Mouse (Mus musculus): ENCODE measurements around the gene Sap25. TPM values are rescaled to one million over a fixed set of nuclear protein-coding genes. Genes with fewer than 3 reads are reported as not detected.
A peak's percentile ranks its signal among the peaks of the same experiment; 100 is the strongest.
"Not testable (repeated sequence)": the region's sequence is repeated elsewhere in the genome, so short reads cannot be mapped to it uniquely, and the experiment has no call there.

Sap25 gene
- polyA plus RNA-seq, 1 experiment from 2014 or later = 6.7 TPM

DNA sequence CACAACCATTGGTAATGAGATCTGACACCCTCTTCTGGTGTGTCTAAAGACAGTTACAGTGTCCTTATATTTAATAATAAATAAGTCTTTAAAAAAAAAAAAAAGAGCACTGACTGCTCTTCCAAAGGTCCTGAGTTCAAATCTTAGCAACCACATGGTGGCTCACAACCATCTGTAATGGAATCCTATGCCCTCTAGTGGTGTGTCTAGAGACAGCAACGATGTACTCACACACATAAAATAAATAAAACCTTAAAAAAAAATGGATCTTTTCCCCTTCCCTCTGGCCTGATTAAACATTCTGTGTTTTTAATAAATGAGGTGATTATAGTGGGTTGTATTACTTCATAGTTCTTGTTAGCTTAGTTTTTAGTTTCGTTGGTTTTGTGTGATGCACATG, 26.2 kb upstream of the Sap25 start:
- not testable (repeated sequence) for H3K27ac ChIP-seq (ENCODE audit: low read length); H3K27me3 ChIP-seq (ENCODE audit: control insufficient read depth, insufficient read depth, low read depth, low read length); H3K9me3 ChIP-seq (replicated peaks; ENCODE audit: control insufficient read depth, low read length); H3K4me3 ChIP-seq (ENCODE audit: low read depth, low read length); H3K9ac ChIP-seq (ENCODE audit: low read depth, low read length); ATAC-seq (ENCODE audit: low read depth); H3K4me2 ChIP-seq (ENCODE audit: low read depth, low read length); H3K36me3 ChIP-seq (ENCODE audit: control insufficient read depth, insufficient read depth)
- WGBS (ENCODE audit: insufficient replicate concordance) = 81% methylated on average over 2 of the region's 2 CpGs
- H3K4me1 ChIP-seq (ENCODE audit: control insufficient read depth, low read depth, low read length) = peaks cover 13% of the 10 kb centered on the region

DNA sequence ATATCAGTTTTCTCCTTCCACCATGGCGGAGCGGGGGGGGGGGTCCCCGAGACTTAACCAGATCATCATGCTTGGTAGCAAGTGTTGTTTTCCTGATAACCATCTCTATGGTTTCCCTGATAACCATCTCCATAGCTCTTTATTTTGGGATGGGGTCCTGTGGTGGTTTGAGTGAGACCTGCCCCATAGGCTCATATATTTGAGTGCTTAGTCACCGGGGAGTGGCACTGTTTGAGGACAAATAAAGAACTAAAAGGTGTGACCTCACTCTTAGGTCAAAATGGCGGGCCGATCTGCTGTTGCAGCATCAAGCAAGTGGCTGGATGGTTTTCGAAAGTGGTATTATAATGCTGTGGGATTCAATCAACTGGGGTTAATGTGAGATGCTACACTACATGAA, 25.8 kb upstream of the Sap25 start:
- WGBS (ENCODE audit: insufficient replicate concordance) = 71% methylated on average over 7 of the region's 7 CpGs
- Histone ChIP-seq H3K4me2 (ENCODE audit: low read depth, low read length) (no peak overlapping the region), H3K27me3 (ENCODE audit: control insufficient read depth, insufficient read depth, low read depth, low read length) (no peaks in the 10 kb centered on the region), H3K27ac (ENCODE audit: low read length) (no peak overlapping the region), H3K9me3 (replicated peaks; ENCODE audit: control insufficient read depth, low read length) (no peaks in the 10 kb centered on the region), H3K4me3 (ENCODE audit: low read depth, low read length) (no peak overlapping the region), H3K36me3 (ENCODE audit: control insufficient read depth, insufficient read depth) (no peaks in the 10 kb centered on the region), H3K9ac (ENCODE audit: low read depth, low read length) (no peak overlapping the region), H3K4me1 (ENCODE audit: control insufficient read depth, low read depth, low read length) (peaks cover 10% of the 10 kb centered on the region)
- no peak for ATAC-seq (ENCODE audit: low read depth)

DNA sequence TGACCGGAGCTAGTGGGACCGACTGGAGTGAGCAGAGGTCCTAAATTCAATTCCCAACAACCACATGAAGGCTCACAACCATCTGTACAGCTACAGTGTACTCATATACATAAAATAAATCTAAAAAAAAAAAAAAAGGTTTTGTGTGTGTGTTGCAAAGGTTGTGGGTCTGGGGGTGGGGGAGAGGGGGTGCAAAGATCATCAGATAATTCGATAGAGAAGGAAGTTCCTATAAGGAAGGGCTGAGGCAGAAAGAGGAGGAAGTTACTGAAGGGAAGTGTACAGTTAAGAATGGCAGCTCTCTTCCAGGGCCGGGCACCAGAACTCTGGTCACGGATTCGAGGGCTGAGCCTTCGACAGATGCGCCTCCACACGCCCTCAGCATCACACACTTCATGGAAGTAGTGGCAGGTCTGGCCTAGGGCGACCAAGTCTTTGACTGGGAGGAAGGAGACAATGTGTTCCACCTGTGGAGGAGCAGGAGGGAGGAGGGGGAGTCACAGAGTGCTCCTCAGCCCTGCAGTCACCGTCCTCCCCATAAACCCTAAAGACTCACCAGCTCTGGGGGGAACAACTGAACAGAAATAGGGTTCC, 17.1 kb upstream of the Sap25 start:
- H3K27me3 ChIP-seq (ENCODE audit: control insufficient read depth, insufficient read depth, low read depth, low read length) = no peaks in the 10 kb centered on the region
- no peak overlapping the region for H3K4me3 ChIP-seq (ENCODE audit: low read depth, low read length)
- H3K36me3 ChIP-seq (ENCODE audit: control insufficient read depth, insufficient read depth) = no peaks in the 10 kb centered on the region
- H3K4me2 ChIP-seq (ENCODE audit: low read depth, low read length) = no peak overlapping the region
- H3K4me1 ChIP-seq (ENCODE audit: control insufficient read depth, low read depth, low read length) = peaks cover 7% of the 10 kb centered on the region
- no peak overlapping the region for H3K9ac ChIP-seq (ENCODE audit: low read depth, low read length)
- WGBS (ENCODE audit: insufficient replicate concordance) = 37% methylated on average over 11 of the region's 11 CpGs
- no peak overlapping the region for H3K27ac ChIP-seq (ENCODE audit: low read length)
- H3K9me3 ChIP-seq (replicated peaks; ENCODE audit: control insufficient read depth, low read length) = no peaks in the 10 kb centered on the region
- ATAC-seq (ENCODE audit: low read depth) = no peak

DNA sequence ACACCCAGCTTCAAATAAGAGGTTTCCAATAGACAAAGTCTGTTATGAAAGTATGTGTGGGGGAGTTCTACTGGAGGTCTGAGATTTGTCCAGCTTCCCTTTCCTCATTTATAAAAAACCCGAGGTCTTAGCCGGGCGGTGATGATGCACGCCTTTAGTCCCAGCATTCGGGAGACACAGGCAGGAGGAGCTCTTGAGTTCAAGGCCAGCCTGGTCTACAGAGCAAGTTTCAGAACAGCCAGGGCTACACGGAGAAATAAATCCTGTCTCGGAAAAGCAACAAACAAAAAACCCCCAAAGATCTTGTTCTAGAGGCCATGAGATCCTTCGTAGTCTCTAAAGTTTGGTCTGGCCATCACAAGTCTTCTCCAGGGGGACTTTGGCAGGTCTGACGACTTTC, 13.1 kb upstream of the Sap25 start:
- H3K4me2 ChIP-seq (ENCODE audit: low read depth, low read length) = peak overlapping the region; percentile 81
- no peaks in the 10 kb centered on the region for H3K36me3 ChIP-seq (ENCODE audit: control insufficient read depth, insufficient read depth)
- under 1% methylated on average over 9 of the region's 9 CpGs for WGBS (ENCODE audit: insufficient replicate concordance)
- H3K4me3 ChIP-seq (ENCODE audit: low read depth, low read length) = peak overlapping the region; percentile 67
- H3K4me1 ChIP-seq (ENCODE audit: control insufficient read depth, low read depth, low read length) = peaks cover 31% of the 10 kb centered on the region
- peak overlapping the region; percentile 82 for H3K27ac ChIP-seq (ENCODE audit: low read length)
- no peaks in the 10 kb centered on the region for H3K9me3 ChIP-seq (replicated peaks; ENCODE audit: control insufficient read depth, low read length)
- no peaks in the 10 kb centered on the region for H3K27me3 ChIP-seq (ENCODE audit: control insufficient read depth, insufficient read depth, low read depth, low read length)
- ATAC-seq (ENCODE audit: low read depth) = no peak
- H3K9ac ChIP-seq (ENCODE audit: low read depth, low read length) = peak overlapping the region; percentile 73

DNA sequence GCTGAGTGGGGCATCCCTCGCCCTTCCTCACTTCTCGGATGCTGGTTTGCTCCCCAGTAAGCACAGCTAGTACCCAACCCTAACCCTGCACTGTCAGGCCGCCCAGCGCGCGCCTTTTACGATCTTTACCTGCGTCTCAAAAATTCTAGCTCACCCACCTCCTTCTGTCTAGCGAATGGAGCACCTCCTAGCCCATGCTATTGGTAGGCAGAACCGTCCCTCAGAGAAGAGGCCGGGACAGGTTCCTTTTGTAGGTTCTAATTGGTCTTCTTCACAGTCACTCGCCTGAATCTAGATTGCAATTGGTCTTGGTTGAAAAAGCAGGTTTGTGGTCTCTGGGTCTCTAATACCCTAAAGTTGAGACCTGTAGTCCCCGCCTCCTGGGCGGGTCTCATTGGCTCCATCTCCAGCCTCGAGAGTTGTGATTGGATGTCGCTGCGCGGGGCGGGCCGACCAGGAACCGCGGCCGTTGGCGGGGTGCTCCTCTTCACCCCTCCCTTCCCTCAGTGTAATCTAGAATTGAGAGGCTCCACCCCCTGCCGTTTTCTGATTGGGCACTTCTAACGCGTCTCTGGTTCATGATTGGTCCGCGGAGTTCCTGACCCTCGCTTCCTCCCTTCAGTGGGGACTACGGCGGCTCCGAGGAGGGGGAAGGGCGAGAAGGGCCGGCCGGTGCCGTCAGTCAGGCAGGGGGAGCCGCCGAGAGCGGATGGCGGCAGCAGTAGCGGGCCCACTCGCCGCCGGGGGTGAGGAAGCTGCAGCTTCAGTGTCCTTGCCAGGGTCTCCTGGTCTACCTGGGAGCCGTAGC, 12.4 kb upstream of the Sap25 start, which contains the start of the genes Fbxo24, Lrch4 and Gm20605:
Fbxo24 (minus strand) TSS at position 505 of the 808 bp plus-strand sequence.
Lrch4 (plus strand) TSS at position 624 of the 808 bp plus-strand sequence.
Gm20605 (plus strand) TSS at position 678 of the 808 bp plus-strand sequence.
- Histone ChIP-seq H3K4me3 (ENCODE audit: low read depth, low read length) (peak within 1 kb of the TSS; percentile 78), H3K4me2 (ENCODE audit: low read depth, low read length) (peak within 1 kb of the TSS; percentile 92), H3K27ac (ENCODE audit: low read length) (peak within 1 kb of the TSS; percentile 93), H3K9ac (ENCODE audit: low read depth, low read length) (peak within 1 kb of the TSS; percentile 83), H3K4me1 (ENCODE audit: control insufficient read depth, low read depth, low read length) (peaks cover 31% of the 10 kb centered on the region), H3K36me3 (ENCODE audit: control insufficient read depth, insufficient read depth) (peaks cover 1% of the 10 kb centered on the region), H3K27me3 (ENCODE audit: control insufficient read depth, insufficient read depth, low read depth, low read length) (no peaks in the 10 kb centered on the region), H3K9me3 (replicated peaks; ENCODE audit: control insufficient read depth, low read length) (no peaks in the 10 kb centered on the region)
- peak; percentile 93 for ATAC-seq (ENCODE audit: low read depth)
- under 1% methylated on average over 46 of the region's 46 CpGs for WGBS (ENCODE audit: insufficient replicate concordance)

DNA sequence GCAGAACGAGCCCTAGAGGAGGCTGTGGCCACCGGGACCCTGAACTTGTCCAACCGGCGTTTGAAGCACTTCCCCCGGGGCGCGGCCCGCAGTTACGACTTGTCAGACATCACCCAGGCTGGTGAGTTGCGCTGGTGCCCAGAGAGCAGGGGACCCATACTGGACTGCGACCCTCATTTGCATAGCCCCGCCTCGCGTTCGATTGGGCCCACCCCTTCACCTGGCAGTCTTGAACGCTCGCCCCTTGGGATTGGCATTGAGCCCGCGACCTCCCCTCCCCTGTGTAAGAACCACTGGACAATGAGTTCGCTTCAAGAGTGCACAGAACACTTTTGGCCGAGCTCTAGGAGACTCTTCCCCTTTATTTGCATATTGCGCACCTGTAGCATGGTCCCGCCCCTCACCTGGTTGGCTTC, 11.8 kb upstream of the Sap25 start:
- Histone ChIP-seq H3K4me3 (ENCODE audit: low read depth, low read length) (peak overlapping the region; percentile 78), H3K27me3 (ENCODE audit: control insufficient read depth, insufficient read depth, low read depth, low read length) (no peaks in the 10 kb centered on the region), H3K9ac (ENCODE audit: low read depth, low read length) (peak overlapping the region; percentile 83), H3K9me3 (replicated peaks; ENCODE audit: control insufficient read depth, low read length) (no peaks in the 10 kb centered on the region), H3K4me2 (ENCODE audit: low read depth, low read length) (peak overlapping the region; percentile 92), H3K4me1 (ENCODE audit: control insufficient read depth, low read depth, low read length) (peaks cover 31% of the 10 kb centered on the region), H3K27ac (ENCODE audit: low read length) (peak overlapping the region; percentile 93), H3K36me3 (ENCODE audit: control insufficient read depth, insufficient read depth) (peaks cover 8% of the 10 kb centered on the region)
- peak; percentile 22 for ATAC-seq (ENCODE audit: low read depth)
- WGBS (ENCODE audit: insufficient replicate concordance) = under 1% methylated on average over 23 of the region's 23 CpGs

DNA sequence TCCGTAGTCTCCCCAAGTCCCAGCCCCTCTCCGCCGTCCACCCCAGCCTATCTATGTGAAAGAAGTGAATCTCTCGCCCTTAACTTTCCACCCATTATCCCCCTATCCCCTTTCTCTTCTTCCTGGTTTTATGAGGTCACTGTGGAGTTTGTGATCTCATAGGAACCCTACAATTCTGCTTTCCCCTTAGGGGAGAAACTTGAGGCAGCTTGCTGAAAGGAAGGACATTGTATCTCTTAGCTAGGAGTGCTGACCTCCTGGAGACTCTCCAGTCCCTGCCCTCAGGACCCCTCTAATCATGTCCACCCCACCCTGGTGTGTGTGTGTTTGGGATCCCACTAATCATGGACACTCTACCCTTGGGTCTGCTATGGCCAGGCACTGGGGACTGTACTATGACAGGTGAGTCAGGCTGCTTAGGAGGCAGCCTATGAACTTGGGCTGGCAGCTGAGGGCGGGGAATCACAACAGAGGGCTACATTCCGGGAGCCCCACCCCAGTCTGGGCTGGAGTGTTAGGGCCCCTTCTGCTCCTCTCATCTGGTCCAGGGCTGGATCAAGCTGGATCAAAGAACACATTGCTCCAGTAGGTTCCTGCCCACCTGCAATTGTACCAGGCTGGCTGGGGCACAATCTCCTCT, 11.1 kb upstream of the Sap25 start:
- peaks cover 8% of the 10 kb centered on the region for H3K36me3 ChIP-seq (ENCODE audit: control insufficient read depth, insufficient read depth)
- H3K4me1 ChIP-seq (ENCODE audit: control insufficient read depth, low read depth, low read length) = peaks cover 31% of the 10 kb centered on the region
- peak overlapping the region; percentile 78 for H3K4me3 ChIP-seq (ENCODE audit: low read depth, low read length)
- no peak for ATAC-seq (ENCODE audit: low read depth)
- H3K9me3 ChIP-seq (replicated peaks; ENCODE audit: control insufficient read depth, low read length) = no peaks in the 10 kb centered on the region
- peak overlapping the region; percentile 83 for H3K9ac ChIP-seq (ENCODE audit: low read depth, low read length)
- peak overlapping the region; percentile 92 for H3K4me2 ChIP-seq (ENCODE audit: low read depth, low read length)
- H3K27ac ChIP-seq (ENCODE audit: low read length) = peak overlapping the region; percentile 93
- no peaks in the 10 kb centered on the region for H3K27me3 ChIP-seq (ENCODE audit: control insufficient read depth, insufficient read depth, low read depth, low read length)
- 4% methylated on average over 6 of the region's 6 CpGs for WGBS (ENCODE audit: insufficient replicate concordance)

DNA sequence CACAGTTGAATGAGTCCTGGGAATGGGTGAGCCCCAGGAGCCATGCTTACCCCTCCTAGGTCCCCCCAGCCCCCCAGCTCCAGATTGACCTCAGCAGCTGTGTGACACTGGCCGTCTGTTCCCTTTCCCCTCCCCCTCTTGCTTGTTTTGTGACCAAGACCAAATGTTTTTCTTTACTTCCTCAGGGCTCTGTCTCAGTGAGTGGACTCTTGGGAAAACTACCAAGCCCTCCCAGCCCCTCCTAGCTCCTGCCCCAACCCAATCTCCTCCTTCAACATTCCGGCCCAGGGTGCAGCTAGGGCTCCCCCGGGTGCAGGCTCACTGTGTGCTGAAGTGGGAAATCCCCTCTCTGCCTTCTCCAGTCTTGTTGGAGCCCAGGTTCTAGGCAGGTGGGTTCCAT, 10.5 kb upstream of the Sap25 start:
- Histone ChIP-seq H3K4me2 (ENCODE audit: low read depth, low read length) (peak overlapping the region; percentile 92), H3K36me3 (ENCODE audit: control insufficient read depth, insufficient read depth) (peaks cover 12% of the 10 kb centered on the region), H3K9ac (ENCODE audit: low read depth, low read length) (peak overlapping the region; percentile 83), H3K9me3 (replicated peaks; ENCODE audit: control insufficient read depth, low read length) (no peaks in the 10 kb centered on the region), H3K27me3 (ENCODE audit: control insufficient read depth, insufficient read depth, low read depth, low read length) (no peaks in the 10 kb centered on the region), H3K4me3 (ENCODE audit: low read depth, low read length) (peak overlapping the region; percentile 78), H3K4me1 (ENCODE audit: control insufficient read depth, low read depth, low read length) (peaks cover 31% of the 10 kb centered on the region), H3K27ac (ENCODE audit: low read length) (peak overlapping the region; percentile 93)
- WGBS (ENCODE audit: insufficient replicate concordance) = 13% methylated on average over 3 of the region's 3 CpGs
- no peak for ATAC-seq (ENCODE audit: low read depth)
